Mouse (Mus musculus) liver, adult 2 months (tissue): ENCODE results near the gene Rufy4. TPM values are rescaled to one million over a fixed set of nuclear protein-coding genes. Genes with fewer than 3 reads are reported as not detected.
A peak's percentile ranks its signal among the peaks of the same experiment; 100 is the strongest.

ENCODE experiments used
- DNase-seq: peaks from one replicate; pipeline ENCODE4 v3.0.0-alpha.2; 2011; ENCODE audit warnings: low read depth, low spot score; ENCODE audit errors: extremely low read depth
- H3K27ac ChIP-seq: fragments of 200-500 bp; replicated peaks from 2 replicates; pipeline ENCODE4 v1.5.1; 2012; ENCODE audit warnings: low read depth, mild to moderate bottlenecking, control low read depth, inconsistent platforms, low read length; ENCODE audit not compliant: insufficient read depth
- H3K27me3 ChIP-seq: fragments of 200-500 bp; 2 replicates; pipeline ENCODE4 v1.6.1; 2012; ENCODE audit warnings: mild to moderate bottlenecking, moderate library complexity, low read length, inconsistent platforms; ENCODE audit not compliant: control insufficient read depth, insufficient read depth
- H3K36me3 ChIP-seq: fragments of 200-500 bp; 2 replicates; pipeline ENCODE4 v1.6.1; 2012; ENCODE audit warnings: low read length, inconsistent platforms; ENCODE audit not compliant: control insufficient read depth, insufficient read depth
- H3K4me1 ChIP-seq: fragments of 200-500 bp; 2 replicates; pipeline ENCODE4 v1.6.1; 2011; ENCODE audit warnings: low read length; ENCODE audit not compliant: control insufficient read depth, insufficient read depth
- H3K4me3 ChIP-seq: fragments of 200-500 bp; 2 replicates; pipeline ENCODE4 v1.5.1; 2011; ENCODE audit warnings: low read depth, mild to moderate bottlenecking, control low read depth, low read length, moderate library complexity; ENCODE audit not compliant: insufficient read depth
- H3K79me2 ChIP-seq: fragments of 200-500 bp; 2 replicates; pipeline ENCODE4 v1.6.1; 2012; ENCODE audit warnings: inconsistent platforms, mild to moderate bottlenecking, low read length, moderate library complexity; ENCODE audit not compliant: control insufficient read depth, insufficient read depth
- H3K9ac ChIP-seq: fragments of 200-500 bp; 2 replicates; pipeline ENCODE4 v1.6.1; 2012; ENCODE audit warnings: low read depth, mild to moderate bottlenecking, control low read depth, inconsistent platforms, low read length
- CTCF ChIP-seq: fragments of 200-500 bp; IDR thresholded peaks from 2 replicates; pipeline ENCODE4 v1.5.1; 2011; ENCODE audit warnings: low read depth, low read length, control low read depth
- POLR2A ChIP-seq: fragments of 200-500 bp; IDR thresholded peaks from 2 replicates; pipeline ENCODE4 v1.6.1; 2011; ENCODE audit warnings: low read length, control low read depth; ENCODE audit not compliant: insufficient read depth; ENCODE audit errors: extremely low read depth
- WGBS: fragments of 180-500 bp; shearing (Covaris S2); methylation state at CpG from one replicate; pipeline ENCODE4 v1.1.7; 2018; 5-methylcytosine and 5-hydroxymethylcytosine counted together
- polyA plus RNA-seq: library from polyadenylated mRNA; depleted of rRNA; stranded (reverse); fragments of >200 nt; gene quantifications from 2 replicates; pipeline ENCODE4 v1.2.3, GENCODE M21; 2012
- total RNA-seq: library from RNA; depleted of rRNA; stranded (reverse); fragments of >200 nt; gene quantifications from 2 replicates; pipeline ENCODE4 v1.2.3, GENCODE M21; 2014

Rufy4 gene
- total and polyA plus RNA-seq, 2 experiments, result 0.32 to 0.37 TPM

GRCm38 (mm10) chr1:74084065-74084705, 41.2 kb upstream of the Rufy4 start:
- H3K4me1 ChIP-seq, result peaks cover 13% of the 10 kb centered on the region
- TF ChIP-seq CTCF (no peak), POLR2A (no peak)
- H3K27ac ChIP-seq, result no peak overlapping the region
- H3K27me3 ChIP-seq, result no peaks in the 10 kb centered on the region
- H3K79me2 ChIP-seq, result no peaks in the 10 kb centered on the region
- no peak overlapping the region for H3K9ac ChIP-seq
- no peak for DNase-seq
- H3K36me3 ChIP-seq, result no peaks in the 10 kb centered on the region
- 67% methylated on average over 6 of the region's 6 CpGs for WGBS
- no peak overlapping the region for H3K4me3 ChIP-seq

- 61% methylated on average over 5 of the region's 5 CpGs for WGBS
- H3K9ac ChIP-seq, result no peak overlapping the region
- no peaks in the 10 kb centered on the region for H3K36me3 ChIP-seq
- H3K4me1 ChIP-seq, result peaks cover 13% of the 10 kb centered on the region
- TF ChIP-seq POLR2A, result no peak
- no peak for TF ChIP-seq CTCF
- no peak for DNase-seq
- no peak overlapping the region for H3K4me3 ChIP-seq
- no peaks in the 10 kb centered on the region for H3K79me2 ChIP-seq
- H3K27ac ChIP-seq, result no peak overlapping the region
- H3K27me3 ChIP-seq, result no peaks in the 10 kb centered on the region
Measured at GRCm38 (mm10) chr1:74084752-74085151, 40.6 kb upstream of the Rufy4 start.

GRCm38 (mm10) chr1:74085566-74085965, 39.8 kb upstream of the Rufy4 start:
- no peak for DNase-seq
- Histone ChIP-seq H3K4me1 (peaks cover 13% of the 10 kb centered on the region), H3K79me2 (no peaks in the 10 kb centered on the region), H3K27me3 (no peaks in the 10 kb centered on the region), H3K27ac (no peak overlapping the region), H3K4me3 (no peak overlapping the region), H3K9ac (no peak overlapping the region), H3K36me3 (no peaks in the 10 kb centered on the region)
- no peak for TF ChIP-seq CTCF
- no peak for TF ChIP-seq POLR2A
- 93% methylated on average over 7 of the region's 7 CpGs for whole genome bisulfite sequencing

GRCm38 (mm10) chr1:74088569-74088968, 36.8 kb upstream of the Rufy4 start:
- no peak overlapping the region for H3K27ac ChIP-seq
- H3K9ac ChIP-seq, result no peak overlapping the region
- no peaks in the 10 kb centered on the region for H3K79me2 ChIP-seq
- TF ChIP-seq CTCF (no peak), POLR2A (no peak)
- DNase-seq, result no peak
- no peaks in the 10 kb centered on the region for H3K27me3 ChIP-seq
- no peaks in the 10 kb centered on the region for H3K4me1 ChIP-seq
- no peaks in the 10 kb centered on the region for H3K36me3 ChIP-seq
- 75% methylated on average over 1 of the region's 1 CpGs for WGBS
- H3K4me3 ChIP-seq, result no peak overlapping the region

GRCm38 (mm10) chr1:74090329-74090728, 35.0 kb upstream of the Rufy4 start:
- Histone ChIP-seq H3K4me1 (no peaks in the 10 kb centered on the region), H3K79me2 (no peaks in the 10 kb centered on the region), H3K27ac (no peak overlapping the region), H3K4me3 (peak overlapping the region; percentile 19), H3K27me3 (no peaks in the 10 kb centered on the region), H3K9ac (no peak overlapping the region; the same call in 1 of the 2 replicates), H3K36me3 (no peaks in the 10 kb centered on the region)
- no peak for DNase-seq
- WGBS, result 72% methylated on average over 7 of the region's 7 CpGs
- TF ChIP-seq POLR2A (no peak), CTCF (no peak)

GRCm38 (mm10) chr1:74091138-74091537, 34.2 kb upstream of the Rufy4 start:
- Histone ChIP-seq H3K36me3 (no peaks in the 10 kb centered on the region), H3K27me3 (no peaks in the 10 kb centered on the region), H3K9ac (no peak overlapping the region), H3K4me3 (peak overlapping the region; percentile 34), H3K27ac (no peak overlapping the region), H3K79me2 (no peaks in the 10 kb centered on the region), H3K4me1 (no peaks in the 10 kb centered on the region)
- no peak for TF ChIP-seq CTCF
- TF ChIP-seq POLR2A, result no peak
- no peak for DNase-seq
- 69% methylated on average over 6 of the region's 7 CpGs for WGBS
